ENCODE assay signal across 24 mouse cellular contexts in genomic region chr14:47775543-47775942, GRCm38 (mm10).
"Had no signal": no experiment of that assay in that cellular context is flagged by ENCODE, and none has a peak within 500 bp of the region (broad histone marks: within the 10 kb centered on the region; RNA-seq: fewer than 3 reads in every experiment).

No protein-coding gene starts in this region.

- H3K4me3 ChIP-seq: gastrocnemius, adult 2 months; heart, embryonic 10.5 days; heart, embryonic 12.5 days; hindbrain, embryonic 10.5 days; hindbrain, embryonic 12.5 days; intestine, embryonic 15.5 days; layer of hippocampus, adult 2 months; left cerebral cortex, adult 2 months; limb, embryonic 10.5 days; limb, embryonic 12.5 days; liver, embryonic 13.5 days; liver, embryonic 15.5 days had no signal

- H3K9me3 ChIP-seq: heart, embryonic 10.5 days; hindbrain, embryonic 10.5 days; hindbrain, embryonic 12.5 days; intestine, embryonic 15.5 days; limb, embryonic 10.5 days; limb, embryonic 12.5 days; liver, embryonic 13.5 days; liver, embryonic 15.5 days had no signal

- H3K36me3 ChIP-seq: heart, embryonic 10.5 days; heart, embryonic 12.5 days; hindbrain, embryonic 10.5 days; hindbrain, embryonic 12.5 days; intestine, embryonic 15.5 days; limb, embryonic 10.5 days; limb, embryonic 12.5 days; liver, embryonic 13.5 days; liver, embryonic 15.5 days had no signal

- H3K27me3 ChIP-seq: heart, embryonic 12.5 days; hindbrain, embryonic 12.5 days; intestine, embryonic 15.5 days; limb, embryonic 12.5 days; liver, embryonic 13.5 days; liver, embryonic 15.5 days had no signal

- DNase-seq: gastrocnemius, adult 2 months; gastrocnemius, postnatal 10 days; gastrocnemius, postnatal 25 days; heart, postnatal 4 days; kidney, adult 8-10 months; kidney, postnatal 14 days; liver; liver, embryonic 13.5 days; liver, postnatal 0 days had no signal

- H3K4me2 ChIP-seq: heart, embryonic 12.5 days; hindbrain, embryonic 12.5 days; hindbrain, embryonic 14.5 days; intestine, embryonic 15.5 days; limb, embryonic 12.5 days; liver, embryonic 11.5 days; liver, embryonic 13.5 days; liver, embryonic 15.5 days had no signal

- H3K27ac ChIP-seq: gastrocnemius, adult 2 months; heart, embryonic 10.5 days; hindbrain, embryonic 10.5 days; hindbrain, embryonic 12.5 days; hindbrain, embryonic 14.5 days; intestine, embryonic 15.5 days; layer of hippocampus, adult 2 months; left cerebral cortex, adult 2 months; limb, embryonic 10.5 days; limb, embryonic 12.5 days; liver, embryonic 13.5 days; liver, embryonic 15.5 days had no signal

- H3K4me1 ChIP-seq: heart, embryonic 10.5 days; heart, embryonic 12.5 days; hindbrain, embryonic 10.5 days; hindbrain, embryonic 12.5 days; intestine, embryonic 15.5 days; limb, embryonic 10.5 days; limb, embryonic 12.5 days; liver, embryonic 13.5 days; liver, embryonic 15.5 days had no signal

- ATAC-seq: hindbrain, embryonic 16.5 days; inflammation-experienced regulatory T-cells, adult 6 months; intestine, embryonic 15.5 days; intestine, postnatal 0 days; liver, postnatal 0 days had no signal

- H3K9ac ChIP-seq: heart, embryonic 12.5 days; hindbrain, embryonic 12.5 days; hindbrain, embryonic 14.5 days; intestine, embryonic 15.5 days; limb, embryonic 12.5 days; liver, embryonic 13.5 days; liver, embryonic 15.5 days; liver, postnatal 0 days had no signal
